ENCODE assay signal across 9 mouse cellular contexts in the genomic region with DNA sequence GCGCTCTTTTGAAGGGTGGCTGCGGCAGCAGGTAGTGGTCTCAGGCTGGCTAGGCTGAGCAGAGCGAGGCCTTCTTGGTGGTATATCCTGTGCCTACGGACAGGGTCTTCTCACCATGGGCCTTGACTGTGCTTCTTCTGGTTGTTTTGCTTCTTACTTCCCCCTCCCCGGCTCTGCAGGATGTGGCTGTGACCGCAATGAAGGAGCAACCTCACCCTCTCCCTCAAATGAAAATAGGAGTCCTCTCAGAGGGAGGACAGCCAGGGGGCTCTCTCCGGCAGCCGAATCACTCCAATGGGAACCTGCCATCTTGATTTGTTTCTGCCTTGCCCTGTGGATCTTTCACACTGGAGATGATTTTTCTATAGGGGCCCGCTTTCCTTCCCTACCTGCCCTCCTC. TPM values are rescaled to one million over a fixed set of nuclear protein-coding genes. Genes with fewer than 3 reads are reported as not detected.
DNase-seq lines count a peak whose midpoint lies in the region; ATAC-seq and TF ChIP-seq lines count a peak whose summit lies in the region.
"Had no signal": no experiment of that assay in that cellular context is flagged by ENCODE, and none has a peak within 500 bp of the region (broad histone marks: within the 10 kb centered on the region; RNA-seq: fewer than 3 reads in every experiment).

No protein-coding gene starts in this region.

- H3K27me3 ChIP-seq in stomach, embryonic 15.5 days (replicated peaks), result no peaks in the 10 kb centered on the region
- H3K27me3 ChIP-seq in stomach, postnatal 0 days (ENCODE audit: control insufficient read depth, insufficient read depth, low read length), result no peaks in the 10 kb centered on the region
- H3K27me3 ChIP-seq in liver, adult 2 months (ENCODE audit: control insufficient read depth, insufficient read depth, low read length), result no peaks in the 10 kb centered on the region
- H3K27me3 ChIP-seq in small intestine, adult 2 months (ENCODE audit: control insufficient read depth, insufficient read depth, low read length), result no peaks in the 10 kb centered on the region
- H3K27me3 ChIP-seq in midbrain, postnatal 0 days (ENCODE audit: insufficient read depth, low read length), result no peaks in the 10 kb centered on the region
- H3K27me3 ChIP-seq: forebrain, embryonic 13.5 days had no signal

- intact Hi-C loops in left cerebral cortex, adult 2 months (cut with DNase I), result loop anchor here (2.0 to 5.0 kb wide), 2 partner anchors 75 to 141 kb away; a partner anchor contains a TSS

- no peaks in the 10 kb centered on the region for H3K9me3 ChIP-seq in stomach, embryonic 15.5 days
- no peaks in the 10 kb centered on the region for H3K9me3 ChIP-seq in stomach, postnatal 0 days (ENCODE audit: control insufficient read depth, low read length)
- no peaks in the 10 kb centered on the region for H3K9me3 ChIP-seq in midbrain, postnatal 0 days (ENCODE audit: low read length)
- H3K9me3 ChIP-seq: forebrain, embryonic 13.5 days had no signal

- H3K79me2 ChIP-seq in liver, adult 2 months (ENCODE audit: control insufficient read depth, insufficient read depth, low read length), result no peaks in the 10 kb centered on the region

- no peak for TF ChIP-seq CTCF in stomach, postnatal 0 days (IDR thresholded peaks at IDR 0.05; ENCODE audit: low read depth)
- TF ChIP-seq CTCF in liver, adult 2 months (IDR thresholded peaks at IDR 0.05; ENCODE audit: low read depth, low read length), result no peak
- no peak for TF ChIP-seq CTCF in small intestine, adult 2 months (IDR thresholded peaks at IDR 0.05; ENCODE audit: extremely low read depth, insufficient read length, insufficient replicate concordance, low read depth, low read length)
- TF ChIP-seq CTCF in midbrain, postnatal 0 days (IDR thresholded peaks at IDR 0.05), result no peak
- no peak for TF ChIP-seq CTCF in left cerebral cortex, adult 2 months (IDR thresholded peaks at IDR 0.05)

- H3K4me1 ChIP-seq in stomach, embryonic 15.5 days, result no peaks in the 10 kb centered on the region
- H3K4me1 ChIP-seq in stomach, postnatal 0 days (replicated peaks; ENCODE audit: control insufficient read depth, insufficient read depth), result no peaks in the 10 kb centered on the region
- H3K4me1 ChIP-seq in liver, adult 2 months (ENCODE audit: control insufficient read depth, insufficient read depth, low read length), result peaks cover 6% of the 10 kb centered on the region; the same call in 1 of the 2 replicates
- peaks cover 4% of the 10 kb centered on the region for H3K4me1 ChIP-seq in small intestine, adult 2 months (ENCODE audit: control insufficient read depth, insufficient read depth, insufficient read length, low read length)
- no peaks in the 10 kb centered on the region for H3K4me1 ChIP-seq in midbrain, postnatal 0 days (ENCODE audit: insufficient read depth, low read length)
- H3K4me1 ChIP-seq: forebrain, embryonic 13.5 days had no signal

- H3K36me3 ChIP-seq in stomach, embryonic 15.5 days, result peaks cover 9% of the 10 kb centered on the region
- 0 out of 2 replicates have a peak, but pooled peaks cover 7% of the 10 kb centered on the region for H3K36me3 ChIP-seq in stomach, postnatal 0 days (ENCODE audit: control insufficient read depth, insufficient read depth, low read length)
- H3K36me3 ChIP-seq in liver, adult 2 months (ENCODE audit: control insufficient read depth, insufficient read depth, low read length), result no peaks in the 10 kb centered on the region
- peaks cover 17% of the 10 kb centered on the region for H3K36me3 ChIP-seq in small intestine, adult 2 months (ENCODE audit: control insufficient read depth, insufficient read depth, low read length)
- H3K36me3 ChIP-seq in midbrain, postnatal 0 days (ENCODE audit: insufficient read depth, low read length), result peaks cover 14% of the 10 kb centered on the region

- H3K4me3 ChIP-seq in stomach, embryonic 15.5 days (replicated peaks), result peak overlapping the region; percentile 15; the same call in 1 of the 2 replicates
- H3K4me3 ChIP-seq in stomach, postnatal 0 days (ENCODE audit: low read depth, low read length), result no peak overlapping the region
- peak overlapping the region; percentile 52 for H3K4me3 ChIP-seq in liver, adult 2 months (ENCODE audit: insufficient read depth, low read depth, low read length)
- peak overlapping the region; percentile 50 for H3K4me3 ChIP-seq in small intestine, adult 2 months (ENCODE audit: low read depth, low read length)
- no peak overlapping the region for H3K4me3 ChIP-seq in midbrain, postnatal 0 days (ENCODE audit: low read depth, low read length)
- no peak overlapping the region for H3K4me3 ChIP-seq in left cerebral cortex, adult 2 months
- H3K4me3 ChIP-seq: forebrain, embryonic 13.5 days had no signal

- no peak for TF ChIP-seq POLR2A in liver, adult 2 months (IDR thresholded peaks at IDR 0.05; ENCODE audit: extremely low read depth, insufficient read depth, low read length)
- TF ChIP-seq POLR2A in small intestine, adult 2 months (IDR thresholded peaks at IDR 0.05; ENCODE audit: low read depth, low read length), result no peak

- 83% methylated on average over 9 of the region's 9 CpGs for WGBS in stomach, embryonic 15.5 days
- 92% methylated on average over 9 of the region's 9 CpGs for WGBS in stomach, postnatal 0 days
- WGBS in liver, adult 2 months, result 95% methylated on average over 9 of the region's 9 CpGs
- WGBS in small intestine, adult 2 months, result 85% methylated on average over 9 of the region's 9 CpGs
- WGBS in midbrain, postnatal 0 days, result 97% methylated on average over 9 of the region's 9 CpGs

- H3K4me2 ChIP-seq in stomach, embryonic 15.5 days, result no peak overlapping the region
- H3K4me2 ChIP-seq in stomach, postnatal 0 days (replicated peaks; ENCODE audit: low read depth), result no peak overlapping the region
- H3K4me2 ChIP-seq in midbrain, postnatal 0 days (ENCODE audit: low read depth, low read length, poor library complexity, severe bottlenecking), result no peak overlapping the region
- H3K4me2 ChIP-seq: forebrain, embryonic 13.5 days had no signal

- no peak for TF ChIP-seq EP300 in stomach, postnatal 0 days (optimal IDR thresholded peaks at IDR 0.05)

- DNase-seq in stomach, postnatal 0 days (ENCODE audit: low spot score), result no peak
- DNase-seq in liver, adult 2 months (ENCODE audit: extremely low read depth, low read depth, low spot score), result no peak
- no peak for DNase-seq in midbrain, postnatal 0 days (ENCODE audit: low spot score)
- no peak for DNase-seq in left cerebral cortex, adult 2 months (ENCODE audit: extremely low spot score in 1 of 2, low spot score in 2 of 2)
- no peak for DNase-seq in yolk sac, embryonic 10.5 days (ENCODE audit: low spot score)
- DNase-seq: cerebellum, adult 9-10 months had no signal

- no peak for ATAC-seq in stomach, embryonic 15.5 days (ENCODE audit: insufficient read depth, low FRiP score, low read depth)
- no peak for ATAC-seq in stomach, postnatal 0 days (ENCODE audit: low FRiP score, low TSS enrichment)
- ATAC-seq in midbrain, postnatal 0 days (ENCODE audit: low FRiP score), result no peak

- no peak overlapping the region for H3K9ac ChIP-seq in stomach, embryonic 15.5 days
- no peak overlapping the region for H3K9ac ChIP-seq in stomach, postnatal 0 days (ENCODE audit: low read length)
- H3K9ac ChIP-seq in liver, adult 2 months (ENCODE audit: low read depth, low read length), result peak overlapping the region; percentile 51
- H3K9ac ChIP-seq in midbrain, postnatal 0 days (replicated peaks; ENCODE audit: low read length, poor library complexity, severe bottlenecking), result no peak overlapping the region
- H3K9ac ChIP-seq: forebrain, embryonic 13.5 days had no signal

- H3K27ac ChIP-seq in stomach, embryonic 15.5 days, result peak overlapping the region; percentile 21; the same call in 1 of the 2 replicates
- H3K27ac ChIP-seq in stomach, postnatal 0 days (replicated peaks), result no peak overlapping the region
- peak overlapping the region; percentile 48; the same call in 1 of the 2 replicates for H3K27ac ChIP-seq in liver, adult 2 months (replicated peaks; ENCODE audit: insufficient read depth, low read depth, low read length)
- H3K27ac ChIP-seq in small intestine, adult 2 months (ENCODE audit: insufficient read depth, low read depth, low read length), result peak overlapping the region; percentile 74
- no peak overlapping the region for H3K27ac ChIP-seq in midbrain, postnatal 0 days (ENCODE audit: low read depth, low read length)
- H3K27ac ChIP-seq in left cerebral cortex, adult 2 months, result no peak overlapping the region
- H3K27ac ChIP-seq: forebrain, embryonic 13.5 days had no signal

RNA-seq across cellular contexts. Expression of a gene that starts 0.7 kb away (rescaled TPM):
- polyA plus RNA-seq in stomach, embryonic 15.5 days (2015; fragmentation: Nextera tagmentation; extraction: Ambion mirVana), result 5.1 and 6.7 TPM in 2 replicates
- 5.0 and 5.3 TPM in 2 replicates for polyA plus RNA-seq in stomach, postnatal 0 days (2015; fragmentation: Nextera tagmentation; extraction: Ambion mirVana)
- total RNA-seq in liver, adult 2 months (2014; rRNA removed), result 2.3 and 2.8 TPM in 2 replicates
- polyA plus RNA-seq in liver, adult 2 months (2012; rRNA removed), result 2.7 and 4.0 TPM in 2 replicates
- 8.6 and 52.3 TPM in 2 replicates for polyA plus RNA-seq in small intestine, adult 2 months (2012; rRNA removed)
- 0.93 and 1.2 TPM in 2 replicates for total RNA-seq in midbrain, postnatal 0 days (2014; rRNA removed)
- 2.2 and 2.8 TPM in 2 replicates for polyA plus RNA-seq in midbrain, postnatal 0 days (2015; fragmentation: Nextera tagmentation; extraction: Ambion mirVana)
- 1 to 10 TPM; 2.5 to 2.6 TPM for total RNA-seq in left cerebral cortex, adult 2 months (2021)

RNA-seq across cellular contexts. Expression of a gene that starts 7.6 kb away (rescaled TPM):
- polyA plus RNA-seq in stomach, embryonic 15.5 days (2015; fragmentation: Nextera tagmentation; extraction: Ambion mirVana), result 11.6 and 11.7 TPM in 2 replicates
- polyA plus RNA-seq in stomach, postnatal 0 days (2015; fragmentation: Nextera tagmentation; extraction: Ambion mirVana), result 9.6 and 10.1 TPM in 2 replicates
- total RNA-seq in liver, adult 2 months (2014; rRNA removed), result 7.0 and 7.9 TPM in 2 replicates
- 6.1 and 6.5 TPM in 2 replicates for polyA plus RNA-seq in liver, adult 2 months (2012; rRNA removed)
- 1.8 and 5.0 TPM in 2 replicates for polyA plus RNA-seq in small intestine, adult 2 months (2012; rRNA removed)
- total RNA-seq in midbrain, postnatal 0 days (2014; rRNA removed), result 35.3 and 42.2 TPM in 2 replicates
- 50.9 and 51.9 TPM in 2 replicates for polyA plus RNA-seq in midbrain, postnatal 0 days (2015; fragmentation: Nextera tagmentation; extraction: Ambion mirVana)
- 10 to 100 TPM; 13.5 to 16.1 TPM for total RNA-seq in left cerebral cortex, adult 2 months (2021)

RNA-seq across cellular contexts. Expression of a gene that starts 7.7 kb away (rescaled TPM):
- polyA plus RNA-seq in stomach, embryonic 15.5 days (2015; fragmentation: Nextera tagmentation; extraction: Ambion mirVana), result 59.1 and 62.7 TPM in 2 replicates
- 39.5 and 42.9 TPM in 2 replicates for polyA plus RNA-seq in stomach, postnatal 0 days (2015; fragmentation: Nextera tagmentation; extraction: Ambion mirVana)
- 12.6 and 13.3 TPM in 2 replicates for total RNA-seq in liver, adult 2 months (2014; rRNA removed)
- 15.2 and 17.7 TPM in 2 replicates for polyA plus RNA-seq in liver, adult 2 months (2012; rRNA removed)
- 15.3 and 34.3 TPM in 2 replicates for polyA plus RNA-seq in small intestine, adult 2 months (2012; rRNA removed)
- 47.6 and 60.4 TPM in 2 replicates for total RNA-seq in midbrain, postnatal 0 days (2014; rRNA removed)
- polyA plus RNA-seq in midbrain, postnatal 0 days (2015; fragmentation: Nextera tagmentation; extraction: Ambion mirVana), result 69.6 and 82.7 TPM in 2 replicates
- total RNA-seq in left cerebral cortex, adult 2 months (2021), result 10 to 100 TPM; 45.6 to 49.7 TPM

RNA-seq across cellular contexts. Expression of a gene that starts 17.2 kb away (rescaled TPM):
- polyA plus RNA-seq in stomach, embryonic 15.5 days (2015; fragmentation: Nextera tagmentation; extraction: Ambion mirVana), result 1.6 and 1.7 TPM in 2 replicates
- polyA plus RNA-seq in stomach, postnatal 0 days (2015; fragmentation: Nextera tagmentation; extraction: Ambion mirVana), result 0.70 and 1.0 TPM in 2 replicates
- total RNA-seq in liver, adult 2 months (2014; rRNA removed), result 0.65 TPM in 1 of 2 replicates, not detected in the other
- polyA plus RNA-seq in liver, adult 2 months (2012; rRNA removed), result 0.25 TPM in 1 of 2 replicates, not detected in the other
- 0.62 and 0.84 TPM in 2 replicates for polyA plus RNA-seq in small intestine, adult 2 months (2012; rRNA removed)
- total RNA-seq in midbrain, postnatal 0 days (2014; rRNA removed), result not detected in 2 replicates
- polyA plus RNA-seq in midbrain, postnatal 0 days (2015; fragmentation: Nextera tagmentation; extraction: Ambion mirVana), result 0.41 and 0.49 TPM in 2 replicates
- total RNA-seq in left cerebral cortex, adult 2 months (2021), result under 1 TPM in 1 of 2 experiments, not detected in 1; 0.82 TPM

RNA-seq across cellular contexts. Expression of a gene that starts 18.8 kb away (rescaled TPM):
- 5.9 and 6.9 TPM in 2 replicates for polyA plus RNA-seq in stomach, embryonic 15.5 days (2015; fragmentation: Nextera tagmentation; extraction: Ambion mirVana)
- 1.7 and 2.2 TPM in 2 replicates for polyA plus RNA-seq in stomach, postnatal 0 days (2015; fragmentation: Nextera tagmentation; extraction: Ambion mirVana)
- 0.65 and 1.1 TPM in 2 replicates for total RNA-seq in liver, adult 2 months (2014; rRNA removed)
- polyA plus RNA-seq in liver, adult 2 months (2012; rRNA removed), result 2.1 and 2.9 TPM in 2 replicates
- 2.1 and 4.6 TPM in 2 replicates for polyA plus RNA-seq in small intestine, adult 2 months (2012; rRNA removed)
- total RNA-seq in midbrain, postnatal 0 days (2014; rRNA removed), result 126 and 148 TPM in 2 replicates
- 17.1 and 18.4 TPM in 2 replicates for polyA plus RNA-seq in midbrain, postnatal 0 days (2015; fragmentation: Nextera tagmentation; extraction: Ambion mirVana)
- 10 to 100 TPM; 24.8 to 26.5 TPM for total RNA-seq in left cerebral cortex, adult 2 months (2021)

Comparison
In these comparisons a context has a peak if more than half of its experiments do, and no peak if none do; other contexts are left out.
1. H3K27ac ChIP-seq: peak in stomach, embryonic 15.5 days (single experiment), liver, adult 2 months (single experiment) and small intestine, adult 2 months (single experiment); none in stomach, postnatal 0 days (single experiment), midbrain, postnatal 0 days (single experiment) and left cerebral cortex, adult 2 months (single experiment).
2. H3K4me3 ChIP-seq: peak in stomach, embryonic 15.5 days (single experiment), liver, adult 2 months (single experiment) and small intestine, adult 2 months (single experiment); none in stomach, postnatal 0 days (single experiment), midbrain, postnatal 0 days (single experiment) and left cerebral cortex, adult 2 months (single experiment).